Mouse (Mus musculus): Measurements from ENCODE around the gene Tenm2.

Gene Tenm2

DNA sequence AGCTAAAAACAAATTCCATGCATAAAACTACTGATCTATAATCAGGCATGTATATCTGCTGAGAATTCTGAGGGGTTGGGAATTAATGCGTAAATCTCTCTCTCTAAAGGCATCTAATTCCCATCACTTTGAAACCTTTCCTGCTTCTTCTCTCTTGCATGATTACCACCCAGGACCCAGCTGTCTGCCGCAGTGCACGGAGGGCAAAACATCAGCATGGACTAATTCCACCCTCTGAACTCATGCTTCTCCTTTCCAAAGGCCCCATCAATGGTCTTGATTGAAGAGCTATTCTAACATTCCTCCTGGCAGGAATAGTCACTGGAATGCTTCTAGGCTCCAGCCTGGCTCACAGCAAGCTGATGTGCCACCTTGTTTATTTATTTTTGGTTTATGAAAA lies 572.2 kb downstream of the Tenm2 start:
- TF ChIP-seq GATA4 (IDR thresholded peaks at IDR 0.05; ENCODE audit: insufficient replicate concordance, low read length): no peak

DNA sequence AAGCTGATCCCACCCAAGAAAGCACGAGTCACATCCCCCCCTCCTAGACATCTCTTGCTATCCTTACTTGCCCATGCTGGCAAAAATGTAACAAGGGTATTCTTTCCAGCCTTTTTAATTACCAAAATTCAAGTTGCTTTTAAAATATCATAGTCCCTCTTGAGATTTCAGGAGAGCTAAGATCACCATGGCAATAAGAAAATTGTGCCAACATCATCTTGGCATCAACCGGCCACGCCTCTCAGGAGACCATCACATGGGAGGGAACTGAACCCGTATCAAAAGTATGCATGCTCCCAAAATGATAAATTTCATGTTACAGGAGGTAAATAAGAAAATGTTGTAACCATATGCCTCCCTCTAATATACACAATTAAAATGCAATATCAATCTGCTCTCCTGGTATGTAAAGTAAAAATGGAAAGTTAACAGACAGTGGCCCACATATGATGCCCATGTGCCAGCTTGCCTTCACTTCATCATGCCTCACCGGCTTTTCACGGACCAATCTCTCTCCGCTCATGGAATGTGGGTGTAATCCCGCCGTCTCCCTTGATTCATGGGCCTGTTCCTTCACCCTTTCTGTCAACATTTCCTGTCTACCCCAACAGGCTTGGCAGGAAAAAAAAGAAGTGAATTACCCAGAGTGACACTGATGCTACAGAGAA lies 582.0 kb downstream of the Tenm2 start:
- no peak for TF ChIP-seq GATA4 (IDR thresholded peaks at IDR 0.05; ENCODE audit: insufficient replicate concordance, low read length)

DNA sequence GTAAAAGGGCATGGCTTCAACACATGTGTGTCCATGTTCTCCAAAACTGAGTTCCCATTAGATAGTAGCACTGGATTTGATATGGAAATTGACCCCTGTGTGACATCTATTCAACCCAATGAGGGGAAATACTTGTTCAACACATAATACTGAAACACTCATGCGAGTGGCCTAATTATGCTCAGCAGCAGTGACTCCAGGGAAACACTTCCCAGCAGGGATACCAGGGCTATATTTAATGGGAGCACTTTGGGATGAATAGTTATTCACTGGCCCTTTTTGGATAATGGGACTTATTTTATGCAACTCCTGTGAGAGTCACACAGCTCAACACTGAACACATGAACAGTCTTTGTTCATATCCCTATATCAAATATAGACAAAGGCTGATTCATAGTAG lies 588.6 kb downstream of the Tenm2 start:
- TF ChIP-seq GATA4 (IDR thresholded peaks at IDR 0.05; ENCODE audit: insufficient replicate concordance, low read length): no peak

DNA sequence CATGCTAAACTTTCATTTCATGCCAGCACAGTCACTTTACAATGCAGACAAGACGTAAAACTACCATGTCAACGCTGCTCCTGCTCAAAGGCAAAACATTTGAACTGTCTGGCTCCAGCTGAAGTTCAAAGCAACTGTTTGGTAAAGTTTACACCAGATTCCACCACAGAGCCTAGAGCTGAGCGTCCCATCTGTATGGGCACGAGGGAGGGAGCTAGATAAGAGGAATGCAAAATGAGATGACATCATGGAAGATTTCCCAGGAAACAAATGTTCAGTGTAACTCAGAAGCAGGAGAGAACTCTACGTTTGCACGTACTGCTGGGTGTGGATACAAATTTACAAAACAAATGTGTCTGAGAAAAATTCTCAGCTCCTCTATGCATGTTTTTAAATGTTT lies 600.7 kb downstream of the Tenm2 start:
- no peak for TF ChIP-seq GATA4 (IDR thresholded peaks at IDR 0.05; ENCODE audit: insufficient replicate concordance, low read length)

DNA sequence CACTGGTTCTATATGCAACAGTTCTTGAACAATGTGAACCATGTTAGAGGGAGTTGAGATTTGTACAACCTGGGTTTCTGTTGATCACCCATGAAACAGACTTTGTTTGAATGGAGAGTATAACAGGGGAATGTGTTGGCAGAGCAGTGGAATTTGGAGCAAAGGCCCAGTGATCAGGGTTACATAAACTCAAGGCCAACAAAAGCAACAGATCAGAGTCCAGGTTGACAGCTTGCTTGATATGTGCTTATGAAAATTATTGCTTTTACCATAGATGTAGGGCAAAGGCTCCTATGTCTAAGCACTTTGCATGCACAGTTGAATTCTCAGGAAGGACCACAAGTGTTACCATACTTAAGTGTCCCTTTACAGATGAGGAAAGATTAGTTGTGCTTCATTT lies 603.6 kb downstream of the Tenm2 start:
- no peak for TF ChIP-seq GATA4 (IDR thresholded peaks at IDR 0.05; ENCODE audit: insufficient replicate concordance, low read length)

DNA sequence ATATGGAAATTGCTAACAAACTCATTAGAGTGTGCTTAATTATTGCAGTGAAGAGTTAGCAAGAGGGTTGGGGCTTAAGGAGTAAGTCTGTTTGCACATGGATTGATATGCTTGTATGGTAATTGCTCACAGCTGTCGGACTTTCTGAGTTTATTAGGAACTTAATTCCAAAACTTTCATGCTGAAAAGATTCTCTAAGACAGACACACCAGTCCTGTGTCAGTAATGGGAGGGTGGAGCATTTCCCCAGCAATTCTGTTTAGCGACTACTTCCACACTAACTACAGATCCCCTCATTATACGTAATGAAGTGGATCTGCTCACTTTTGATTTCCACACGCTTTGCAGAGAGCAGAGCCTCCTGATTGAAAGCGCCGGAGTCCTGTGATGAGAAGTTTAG lies 622.0 kb downstream of the Tenm2 start:
- TF ChIP-seq GATA4 (IDR thresholded peaks at IDR 0.05; ENCODE audit: insufficient replicate concordance, low read length): no peak

DNA sequence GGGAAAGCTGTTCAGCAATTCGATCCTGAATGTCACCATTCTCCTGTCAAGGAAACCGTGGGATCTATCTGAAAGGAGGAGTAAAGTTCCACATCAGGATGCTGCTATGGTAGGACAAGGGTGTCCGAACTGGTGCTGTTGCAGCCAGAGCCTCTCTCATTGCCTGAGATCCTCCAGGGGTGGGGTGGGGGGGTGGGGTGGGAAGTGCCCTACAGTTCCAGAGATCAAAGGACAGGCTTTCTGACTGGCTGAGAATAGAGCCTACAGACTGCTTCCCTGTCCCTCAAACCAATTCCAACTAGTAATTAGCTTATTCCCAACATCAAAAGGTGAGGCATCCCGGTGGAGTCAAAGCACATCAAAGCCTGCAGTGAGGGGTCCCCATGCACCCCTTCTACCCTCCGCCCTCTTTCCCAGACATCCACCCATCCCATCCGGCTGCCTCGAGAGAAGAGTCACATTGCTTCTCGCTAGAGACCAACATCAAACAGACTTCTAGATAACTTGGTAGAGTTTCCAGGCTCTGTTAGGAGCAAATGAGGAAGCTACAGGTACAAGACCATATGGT lies 630.9 kb downstream of the Tenm2 start:
- no peak for TF ChIP-seq GATA4 (IDR thresholded peaks at IDR 0.05; ENCODE audit: insufficient replicate concordance, low read length)

DNA sequence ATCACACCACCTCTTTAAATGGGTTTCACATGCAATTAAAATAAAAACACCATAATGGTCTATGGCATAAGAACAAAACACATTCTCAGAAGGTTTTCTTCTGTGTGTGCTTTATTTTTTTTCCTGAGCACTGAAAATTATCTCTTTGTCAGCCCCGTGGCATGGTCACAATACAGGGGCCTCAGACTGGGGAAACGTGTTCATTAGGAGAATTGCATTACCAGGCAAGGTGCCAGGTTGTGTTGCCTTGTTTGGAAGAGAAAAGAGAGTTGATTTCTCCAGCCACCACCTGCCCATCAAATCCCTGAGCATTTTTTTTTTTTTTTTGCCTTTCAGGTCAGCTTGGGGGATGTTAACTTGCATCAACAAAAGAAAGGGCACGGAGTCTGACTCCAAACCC lies 631.5 kb downstream of the Tenm2 start:
- TF ChIP-seq GATA4 (IDR thresholded peaks at IDR 0.05; ENCODE audit: insufficient replicate concordance, low read length): no peak

DNA sequence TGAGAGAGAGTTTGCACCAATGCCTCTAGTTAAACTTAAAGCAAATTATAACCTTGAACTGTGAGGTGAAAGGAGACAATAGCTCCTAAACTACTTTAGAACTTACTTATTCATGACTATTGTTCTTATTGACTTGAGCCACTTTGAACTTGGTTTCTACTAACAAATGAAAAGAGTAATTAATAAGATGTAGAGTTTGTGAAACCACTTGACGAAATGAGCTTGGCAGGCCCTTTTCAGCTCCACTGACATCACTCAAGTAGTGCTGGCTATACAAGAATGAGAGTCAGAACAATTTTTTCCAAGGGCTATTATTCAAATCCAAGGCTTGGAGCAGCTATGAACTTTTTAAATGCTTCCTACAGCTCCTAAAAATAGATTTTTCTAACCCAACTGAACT lies 643.3 kb downstream of the Tenm2 start:
- no peak for TF ChIP-seq GATA4 (IDR thresholded peaks at IDR 0.05; ENCODE audit: insufficient replicate concordance, low read length)

DNA sequence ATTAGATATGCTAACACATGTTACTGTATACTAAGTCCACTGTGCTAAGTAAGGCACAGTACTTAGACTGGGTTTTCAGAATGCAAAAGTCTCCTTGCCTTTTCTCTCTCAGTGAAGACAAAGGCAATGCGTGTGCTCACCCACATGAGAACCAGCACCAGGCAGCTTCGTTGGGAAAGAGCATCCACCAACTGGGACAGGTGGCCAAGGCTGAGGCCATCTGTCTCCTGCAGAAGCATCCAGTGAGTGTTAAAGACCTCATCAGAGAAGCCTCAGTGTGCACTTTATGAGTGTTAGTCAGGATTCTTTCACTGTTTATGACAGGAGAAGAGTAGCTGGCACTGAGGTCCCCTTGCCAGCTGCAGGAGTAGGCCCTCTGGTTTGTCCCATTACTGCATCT lies 669.6 kb downstream of the Tenm2 start:
- no peak for TF ChIP-seq GATA4 (IDR thresholded peaks at IDR 0.05; ENCODE audit: insufficient replicate concordance, low read length)

DNA sequence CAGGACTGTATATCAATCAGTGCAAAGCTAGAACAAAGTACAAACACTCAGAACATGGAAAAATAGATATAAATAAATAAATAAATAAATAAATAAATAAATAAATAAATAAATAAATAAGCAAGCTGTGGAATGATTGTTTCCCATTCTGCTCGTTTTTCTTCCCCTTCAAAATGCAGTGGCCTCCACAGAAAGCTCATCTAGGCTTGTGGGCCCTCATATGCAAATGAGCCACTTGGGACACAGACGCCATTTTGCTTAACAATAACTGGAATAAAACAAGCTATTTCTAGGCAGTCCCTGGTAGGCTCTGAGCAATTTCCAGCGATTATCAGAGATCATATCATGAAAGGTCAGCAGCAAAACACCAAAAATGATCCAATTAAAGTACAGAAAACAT lies 672.9 kb downstream of the Tenm2 start:
- TF ChIP-seq GATA4 (IDR thresholded peaks at IDR 0.05; ENCODE audit: insufficient replicate concordance, low read length): no peak

DNA sequence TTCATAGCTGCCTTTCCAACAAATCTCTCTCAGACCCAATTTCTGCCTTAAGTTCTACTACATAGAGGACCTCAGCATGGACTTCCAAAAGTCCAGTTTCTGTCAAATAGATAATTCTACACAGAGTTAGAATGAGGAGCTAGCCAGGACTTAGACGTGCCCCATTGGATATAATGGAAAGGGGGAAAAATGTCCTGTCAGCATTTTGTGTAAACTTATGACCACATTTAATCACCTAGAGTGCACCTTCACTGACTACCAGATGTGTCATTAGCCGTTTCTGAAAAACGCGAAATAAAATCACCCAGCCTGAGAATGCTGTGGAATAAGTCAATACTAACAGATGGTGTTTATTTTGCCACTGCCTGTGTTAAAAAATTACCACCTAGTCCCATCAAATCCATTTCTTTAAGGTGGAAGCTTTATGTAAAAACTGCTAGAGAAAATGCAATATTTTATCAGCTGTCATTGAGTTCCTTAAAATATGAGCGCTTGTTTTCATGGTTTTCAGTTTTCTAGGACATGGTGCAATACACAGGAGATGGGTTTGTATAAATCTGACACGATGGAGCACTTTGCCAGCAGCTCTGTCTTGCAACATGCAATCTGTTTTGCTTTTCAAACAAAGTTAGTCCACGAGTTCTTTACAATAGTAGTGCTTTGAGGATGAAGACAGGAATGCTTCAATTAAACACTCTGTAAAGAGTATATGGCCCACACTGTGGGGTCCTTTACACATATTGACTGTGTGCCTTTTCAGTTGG lies 674.8 kb downstream of the Tenm2 start:
- no peak for TF ChIP-seq GATA4 (IDR thresholded peaks at IDR 0.05; ENCODE audit: insufficient replicate concordance, low read length)

DNA sequence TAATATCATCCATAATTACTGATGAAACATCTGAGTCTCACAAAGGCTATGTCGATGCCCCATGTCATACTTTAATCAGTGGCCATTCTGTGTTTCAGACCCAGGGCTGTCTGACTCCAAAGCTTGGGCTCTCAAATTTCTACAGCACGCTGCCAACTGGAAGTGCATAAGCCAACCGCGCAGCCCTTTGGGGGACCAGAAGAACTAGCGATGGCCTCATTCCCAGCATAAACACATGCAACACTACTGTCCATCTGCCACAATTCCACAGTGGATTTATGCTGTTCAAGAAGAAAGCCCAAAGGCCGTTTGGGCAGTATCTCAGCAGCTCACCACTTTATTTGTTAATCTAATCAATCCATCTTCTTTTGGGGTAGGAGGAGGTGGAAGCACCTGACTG lies 678.4 kb downstream of the Tenm2 start:
- no peak for TF ChIP-seq GATA4 (IDR thresholded peaks at IDR 0.05; ENCODE audit: insufficient replicate concordance, low read length)

DNA sequence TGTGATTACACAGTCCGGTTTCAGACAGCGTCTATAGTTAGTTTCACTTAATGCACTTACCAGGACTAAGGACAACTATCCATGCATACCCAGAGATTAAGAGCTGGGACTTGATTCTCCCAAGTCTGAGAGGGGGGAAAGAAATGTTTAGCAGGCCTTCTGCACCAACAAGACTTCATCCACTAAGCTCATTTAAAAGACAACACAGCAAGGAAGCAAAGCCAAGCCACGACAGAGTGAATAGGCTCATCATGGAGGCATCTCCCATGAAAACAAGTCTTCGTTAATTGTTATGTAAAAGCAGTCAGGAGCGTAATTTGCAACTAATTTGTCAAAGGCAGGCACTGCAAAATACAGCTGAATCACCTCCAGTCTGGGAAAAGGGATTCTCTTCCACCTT lies 682.5 kb downstream of the Tenm2 start:
- TF ChIP-seq GATA4 (IDR thresholded peaks at IDR 0.05; ENCODE audit: insufficient replicate concordance, low read length): no peak

DNA sequence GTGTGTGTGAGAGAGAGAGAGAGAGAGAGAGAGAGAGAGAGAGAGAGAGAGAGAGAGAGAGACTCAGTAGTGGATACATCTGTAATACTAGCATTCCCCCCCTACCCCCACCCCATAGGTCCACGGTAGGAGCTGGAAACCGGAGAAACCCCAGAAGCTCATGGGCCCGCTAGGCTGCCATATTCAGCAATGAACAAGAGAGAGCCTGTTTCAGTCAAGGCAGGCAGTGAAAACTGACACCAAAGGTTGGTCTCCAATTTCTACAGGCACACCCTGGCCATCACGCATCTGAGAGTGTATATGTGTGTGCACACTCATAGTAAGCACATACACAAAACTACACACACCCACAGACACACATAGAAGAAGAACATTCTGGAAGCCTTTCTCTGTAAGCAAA lies 685.1 kb downstream of the Tenm2 start:
- TF ChIP-seq GATA4 (IDR thresholded peaks at IDR 0.05; ENCODE audit: insufficient replicate concordance, low read length): no peak

DNA sequence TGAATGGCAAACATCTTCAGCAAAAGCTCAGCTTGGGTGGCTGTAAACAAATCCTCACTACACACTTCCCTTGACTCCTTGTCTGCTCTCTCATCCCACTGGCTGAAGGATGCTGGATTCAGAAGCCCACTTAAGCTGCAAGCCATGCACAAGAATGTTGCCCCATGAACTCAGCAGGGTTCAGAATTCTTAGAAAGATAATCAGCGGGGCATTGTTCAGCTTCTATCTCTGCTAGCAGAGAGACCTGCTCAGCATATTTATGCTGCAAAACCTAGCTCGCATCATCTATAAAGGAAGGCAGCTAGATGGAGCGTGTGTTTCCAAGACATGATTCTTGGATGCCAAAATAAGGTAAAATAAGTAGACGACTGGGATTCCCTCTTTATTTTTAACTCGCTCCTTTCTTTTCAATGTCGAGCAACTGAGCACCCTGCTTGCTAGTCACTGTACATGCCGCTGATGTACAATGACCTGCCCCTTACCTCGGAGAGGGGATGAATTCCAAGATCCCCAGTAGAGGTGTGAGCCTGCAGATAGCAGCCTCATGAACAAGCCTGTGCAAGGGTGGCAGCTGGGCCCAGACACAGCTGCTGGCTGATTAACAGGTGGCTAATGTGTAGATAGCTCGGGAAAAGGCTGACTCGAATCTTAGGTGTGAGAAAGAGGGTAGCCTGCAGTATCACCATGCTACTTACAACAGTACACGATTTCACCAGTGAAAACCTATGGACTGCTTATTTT lies 686.2 kb downstream of the Tenm2 start:
- no peak for TF ChIP-seq GATA4 (IDR thresholded peaks at IDR 0.05; ENCODE audit: insufficient replicate concordance, low read length)
